Mouse (Mus musculus): Measurements from ENCODE around the gene Fbxo27.

- TF ChIP-seq CTCF (IDR thresholded peaks at IDR 0.05; ENCODE audit: extremely low read depth, insufficient read length, insufficient replicate concordance, low read depth, low read length) (no peak), POLR2A (IDR thresholded peaks at IDR 0.05; ENCODE audit: low read depth, low read length) (no peak)
Observed at GRCm38 (mm10) chr7:28645947-28646475, 46.6 kb upstream of the Fbxo27 start.
